Mouse (Mus musculus): Measurements from ENCODE around the gene Cenpt. TPM values are rescaled to one million over a fixed set of nuclear protein-coding genes. Genes with fewer than 3 reads are reported as not detected.
"Not testable (repeated sequence)": the region's sequence is repeated elsewhere in the genome, so short reads cannot be mapped to it uniquely, and the experiment has no call there.

The Cenpt gene
- polyA plus RNA-seq, 1 experiment: 73.2 TPM

- 81% methylated on average over 7 of the region's 7 CpGs for WGBS
- peaks cover 1% of the 10 kb centered on the region; the same call in 1 of the 2 replicates for H3K4me1 ChIP-seq (ENCODE audit: control insufficient read depth, insufficient read depth, low read length)
- H3K4me3 ChIP-seq (replicated peaks; ENCODE audit: control insufficient read depth, low read depth, low read length): peak overlapping the region; percentile 37
Measured at GRCm38 (mm10) chr8:105850611-105851010, 2.5 kb downstream of the Cenpt start.

DNA sequence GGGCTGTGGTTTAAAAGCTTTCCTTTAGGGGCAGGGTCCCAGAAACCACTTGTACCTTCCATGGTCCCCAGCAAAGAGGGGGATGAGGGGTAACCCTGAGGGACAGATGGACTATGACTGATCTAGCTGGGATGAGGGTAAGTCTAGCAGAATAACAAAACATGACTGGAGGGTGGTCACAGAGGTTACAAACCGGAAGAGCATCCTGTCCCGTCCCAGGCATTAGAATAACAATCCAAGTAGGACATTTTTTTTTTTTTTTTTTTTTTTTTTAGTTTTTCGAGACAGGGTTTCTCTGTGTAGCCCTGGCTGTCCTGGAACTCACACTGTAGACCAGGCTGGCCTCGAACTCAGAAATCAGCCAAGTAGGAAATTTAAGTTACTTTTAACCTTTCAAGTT is 3.1 kb downstream of the Cenpt start:
- Histone ChIP-seq H3K27ac (ENCODE audit: control insufficient read depth, insufficient read depth, low read depth, low read length, poor library complexity) (no peak overlapping the region), H3K4me3 (replicated peaks; ENCODE audit: control insufficient read depth, low read depth, low read length) (no peak overlapping the region), H3K4me1 (ENCODE audit: control insufficient read depth, insufficient read depth, low read length) (peaks cover 1% of the 10 kb centered on the region; the same call in 1 of the 2 replicates)
- WGBS: 79% methylated on average over 4 of the region's 4 CpGs
- no peak for TF ChIP-seq POLR2A (IDR thresholded peaks at IDR 0.05; ENCODE audit: borderline replicate concordance, control insufficient read depth, low read depth, low read length)
- TF ChIP-seq CTCF (IDR thresholded peaks at IDR 0.05; ENCODE audit: control insufficient read depth, insufficient read depth, low read length): no peak

More at GRCm38 (mm10) chr8:105850611-105851010, 2.5 kb downstream of the Cenpt start:
- no peak for TF ChIP-seq CTCF (IDR thresholded peaks at IDR 0.05; ENCODE audit: control insufficient read depth, insufficient read depth, low read length)
- no peak for TF ChIP-seq POLR2A (IDR thresholded peaks at IDR 0.05; ENCODE audit: borderline replicate concordance, control insufficient read depth, low read depth, low read length)
- H3K27ac ChIP-seq (ENCODE audit: control insufficient read depth, insufficient read depth, low read depth, low read length, poor library complexity): no peak overlapping the region

DNA sequence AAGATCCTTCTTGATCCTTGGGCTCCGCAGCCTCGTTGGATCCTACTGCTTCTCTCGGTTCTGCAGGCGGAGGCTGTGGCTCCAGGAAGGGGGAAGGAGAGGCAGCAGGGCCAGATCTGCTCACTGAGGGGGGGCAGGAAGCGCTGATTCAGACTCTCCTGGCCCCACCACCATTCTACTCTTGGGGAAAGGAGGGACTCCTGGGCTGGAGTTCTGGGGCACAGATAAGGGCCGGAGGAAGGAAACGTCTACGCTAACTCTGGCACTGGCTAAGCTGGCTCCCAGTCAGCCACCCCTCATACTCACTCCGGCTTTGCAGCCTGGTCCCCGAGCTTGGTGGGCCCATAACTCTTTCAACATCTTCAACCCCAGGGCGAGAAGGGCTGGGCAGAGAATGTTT is 6.4 kb downstream of the Cenpt start:
- no peak overlapping the region for H3K27ac ChIP-seq (ENCODE audit: control insufficient read depth, insufficient read depth, low read depth, low read length, poor library complexity)
- H3K4me1 ChIP-seq (ENCODE audit: control insufficient read depth, insufficient read depth, low read length): no peaks in the 10 kb centered on the region
- WGBS: 46% methylated on average over 11 of the region's 11 CpGs
- no peak overlapping the region for H3K4me3 ChIP-seq (replicated peaks; ENCODE audit: control insufficient read depth, low read depth, low read length)
- TF ChIP-seq POLR2A (IDR thresholded peaks at IDR 0.05; ENCODE audit: borderline replicate concordance, control insufficient read depth, low read depth, low read length): no peak
- TF ChIP-seq CTCF (IDR thresholded peaks at IDR 0.05; ENCODE audit: control insufficient read depth, insufficient read depth, low read length): no peak

- no peaks in the 10 kb centered on the region for H3K4me1 ChIP-seq (ENCODE audit: control insufficient read depth, insufficient read depth, low read length)
Measured at GRCm38 (mm10) chr8:105839209-105839608, 13.9 kb downstream of the Cenpt start.

DNA sequence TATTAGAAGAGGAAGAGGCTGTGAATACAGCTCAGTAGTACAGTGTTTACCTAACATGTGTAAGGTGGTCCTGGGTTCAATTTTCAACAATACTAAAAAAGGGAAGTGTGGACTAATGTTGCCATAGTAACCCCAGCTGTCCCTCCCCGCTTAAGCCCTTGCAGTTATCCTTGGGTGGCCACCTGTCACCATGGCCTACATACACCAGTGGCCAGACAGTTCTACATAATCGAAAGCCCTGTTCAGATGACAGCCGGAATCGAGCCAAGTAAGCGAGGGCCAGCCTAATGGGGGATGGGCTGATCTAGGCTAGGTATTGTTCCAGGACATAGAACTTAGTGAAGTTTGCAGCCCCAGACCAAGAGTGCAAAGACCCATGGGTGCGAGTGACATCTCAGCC is 16.1 kb downstream of the Cenpt start:
- WGBS: 70% methylated on average over 6 of the region's 6 CpGs
- TF ChIP-seq CTCF (IDR thresholded peaks at IDR 0.05; ENCODE audit: control insufficient read depth, insufficient read depth, low read length) (no peak), POLR2A (IDR thresholded peaks at IDR 0.05; ENCODE audit: borderline replicate concordance, control insufficient read depth, low read depth, low read length) (no peak)
- H3K4me1 ChIP-seq (ENCODE audit: control insufficient read depth, insufficient read depth, low read length): no peaks in the 10 kb centered on the region
- no peak overlapping the region for H3K27ac ChIP-seq (ENCODE audit: control insufficient read depth, insufficient read depth, low read depth, low read length, poor library complexity)
- no peak overlapping the region for H3K4me3 ChIP-seq (replicated peaks; ENCODE audit: control insufficient read depth, low read depth, low read length)

More at GRCm38 (mm10) chr8:105839209-105839608, 13.9 kb downstream of the Cenpt start:
- no peak overlapping the region for H3K27ac ChIP-seq (ENCODE audit: control insufficient read depth, insufficient read depth, low read depth, low read length, poor library complexity)
- 74% methylated on average over 5 of the region's 5 CpGs for WGBS
- TF ChIP-seq POLR2A (IDR thresholded peaks at IDR 0.05; ENCODE audit: borderline replicate concordance, control insufficient read depth, low read depth, low read length): no peak
- no peak for TF ChIP-seq CTCF (IDR thresholded peaks at IDR 0.05; ENCODE audit: control insufficient read depth, insufficient read depth, low read length)
- H3K4me3 ChIP-seq (replicated peaks; ENCODE audit: control insufficient read depth, low read depth, low read length): no peak overlapping the region

GRCm38 (mm10) chr8:105835318-105835717 is 17.8 kb downstream of the Cenpt start:
- WGBS: 19% methylated on average over 11 of the region's 11 CpGs
- peak; percentile 80 for TF ChIP-seq CTCF (IDR thresholded peaks at IDR 0.05; ENCODE audit: control insufficient read depth, insufficient read depth, low read length)
- no peak for TF ChIP-seq POLR2A (IDR thresholded peaks at IDR 0.05; ENCODE audit: borderline replicate concordance, control insufficient read depth, low read depth, low read length)
- Histone ChIP-seq H3K4me3 (replicated peaks; ENCODE audit: control insufficient read depth, low read depth, low read length) (no peak overlapping the region), H3K4me1 (ENCODE audit: control insufficient read depth, insufficient read depth, low read length) (no peaks in the 10 kb centered on the region), H3K27ac (ENCODE audit: control insufficient read depth, insufficient read depth, low read depth, low read length, poor library complexity) (no peak overlapping the region)

DNA sequence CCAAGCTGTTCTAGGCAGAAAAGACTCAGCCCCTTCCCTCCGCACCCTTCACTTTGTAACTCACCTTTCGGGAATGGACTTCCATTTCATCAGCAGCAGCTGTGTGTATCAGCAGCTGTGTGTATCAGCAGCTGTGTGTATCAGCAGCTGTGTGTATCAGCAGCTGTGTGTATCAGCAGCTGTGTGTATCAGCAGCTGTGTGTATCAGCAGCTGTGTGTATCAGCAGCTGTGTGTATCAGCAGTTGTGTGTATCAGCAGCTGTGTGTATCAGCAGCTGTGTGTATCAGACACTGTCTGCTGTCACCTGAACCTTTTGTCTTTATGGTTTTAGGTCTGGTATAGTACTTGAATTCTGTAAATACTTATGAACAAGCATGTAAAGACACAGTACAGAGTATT is 19.3 kb downstream of the Cenpt start:
- not testable (repeated sequence) for H3K4me1 ChIP-seq (ENCODE audit: control insufficient read depth, insufficient read depth, low read length)
- peak overlapping the region; percentile 62 for H3K27ac ChIP-seq (ENCODE audit: control insufficient read depth, insufficient read depth, low read depth, low read length, poor library complexity)
- H3K4me3 ChIP-seq (replicated peaks; ENCODE audit: control insufficient read depth, low read depth, low read length): peak overlapping the region; percentile 25
- WGBS: 87% methylated on average over 2 of the region's 2 CpGs

GRCm38 (mm10) chr8:105826861-105827848 is 25.9 kb downstream of the Cenpt start, which contains the start of the genes Ranbp10 and Tsnaxip1:
TSS of gene Ranbp10 (minus strand) at chr8:105827350.
TSS of gene Tsnaxip1 (plus strand) at chr8:105827731.
- Histone ChIP-seq H3K4me1 (ENCODE audit: control insufficient read depth, insufficient read depth, low read length) (no peaks in the 10 kb centered on the region; the same call in 1 of the 2 replicates), H3K4me3 (replicated peaks; ENCODE audit: control insufficient read depth, low read depth, low read length) (peak within 1 kb of the TSS; percentile 92), H3K27ac (ENCODE audit: control insufficient read depth, insufficient read depth, low read depth, low read length, poor library complexity) (peak within 1 kb of the TSS; percentile 73)
- under 1% methylated on average over 52 of the region's 52 CpGs for WGBS
- TF ChIP-seq CTCF (IDR thresholded peaks at IDR 0.05; ENCODE audit: control insufficient read depth, insufficient read depth, low read length) (no peak), POLR2A (IDR thresholded peaks at IDR 0.05; ENCODE audit: borderline replicate concordance, control insufficient read depth, low read depth, low read length) (peak; percentile 97; the same call in 1 of the 2 replicates)
